Mouse (Mus musculus) liver, embryonic 12.5 days (tissue): ENCODE measurements around the gene Tjp1. TPM values are rescaled to one million over a fixed set of nuclear protein-coding genes. Genes with fewer than 3 reads are reported as not detected.

Experiments used
- ATAC-seq: fragments of 200-750 bp; cut with Nextera tagmentation; 2 replicates; pipeline ENCODE4 v1.8.0; 2017; ENCODE audit warnings: moderate number of reproducible peaks, mild to moderate bottlenecking, moderate library complexity
- H3K27ac ChIP-seq: fragments of 300-500 bp; sonication (generic); 2 replicates; pipeline ENCODE4 v1.5.1; 2016; ENCODE audit warnings: mild to moderate bottlenecking
- H3K27me3 ChIP-seq: fragments of 300-500 bp; sonication (generic); replicated peaks from 2 replicates; pipeline ENCODE4 v1.6.1; 2016; ENCODE audit warnings: mild to moderate bottlenecking, moderate library complexity
- H3K36me3 ChIP-seq: fragments of 300-500 bp; sonication (generic); 2 replicates; pipeline ENCODE4 v1.6.1; 2016; ENCODE audit warnings: mild to moderate bottlenecking, moderate library complexity
- H3K4me1 ChIP-seq: fragments of 300-500 bp; sonication (generic); 2 replicates; pipeline ENCODE4 v1.6.1; 2016
- H3K4me2 ChIP-seq: fragments of 300-500 bp; sonication (generic); 2 replicates; pipeline ENCODE4 v1.6.1; 2016; ENCODE audit warnings: mild to moderate bottlenecking, moderate library complexity
- H3K4me3 ChIP-seq: fragments of 300-500 bp; sonication (generic); 2 replicates; pipeline ENCODE4 v1.5.1; 2016; ENCODE audit warnings: mild to moderate bottlenecking, moderate library complexity
- H3K9ac ChIP-seq: fragments of 300-500 bp; sonication (generic); 2 replicates; pipeline ENCODE4 v1.6.1; 2016; ENCODE audit warnings: mild to moderate bottlenecking, moderate library complexity
- H3K9me3 ChIP-seq: fragments of 300-500 bp; sonication (generic); replicated peaks from 2 replicates; pipeline ENCODE4 v1.6.1; 2016; ENCODE audit warnings: mild to moderate bottlenecking, moderate library complexity
- WGBS: fragments of 180-500 bp; shearing (Covaris S2); methylation state at CpG from one replicate; pipeline ENCODE4 v1.1.7; 2016; ENCODE audit not compliant: insufficient replicate concordance; 5-methylcytosine and 5-hydroxymethylcytosine counted together
- polyA plus RNA-seq: library from polyadenylated mRNA; unstranded; fragments of >200 nt; fragmentation: Nextera tagmentation; extraction: Ambion mirVana; gene quantifications from 2 replicates; pipeline ENCODE4 v1.2.1, GENCODE M21; 2016

Tjp1 gene
- polyA plus RNA-seq, 1 experiment from 2014 or later, result 7.0 TPM

DNA sequence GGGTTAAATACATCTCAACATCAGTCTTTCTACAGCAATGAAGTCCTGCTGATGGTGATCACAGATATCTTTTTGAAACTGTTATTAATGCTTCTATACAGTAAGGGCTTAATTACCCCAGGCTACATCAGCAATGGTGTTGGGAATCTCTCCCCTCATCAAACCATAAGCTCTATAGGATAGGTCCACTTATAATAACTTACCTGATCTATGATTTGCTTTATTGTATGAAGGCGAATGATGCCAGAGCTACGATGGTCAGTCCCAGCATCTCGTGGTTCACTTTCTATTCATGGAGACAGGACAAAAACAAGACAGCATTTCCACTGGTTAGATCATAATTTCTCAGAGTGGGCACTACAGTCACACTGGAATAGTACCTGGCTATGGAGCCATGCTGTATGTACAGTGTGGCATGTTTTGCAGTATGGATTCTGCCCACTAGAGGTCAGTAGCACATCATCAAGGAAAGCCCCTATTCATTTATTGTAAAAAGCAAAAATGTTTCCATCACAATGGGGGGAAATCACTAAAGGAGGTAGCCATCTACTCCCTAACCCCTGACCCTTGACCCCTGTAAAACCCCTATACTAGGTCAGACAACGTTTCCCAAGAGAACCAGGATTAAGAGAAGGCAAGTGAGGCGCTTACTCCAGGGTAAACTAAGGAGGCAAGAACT lies 208.4 kb downstream of the Tjp1 start:
- Histone ChIP-seq H3K9ac (no peak overlapping the region), H3K4me2 (no peak overlapping the region)
- 58% methylated on average over 5 of the region's 5 CpGs for WGBS

DNA sequence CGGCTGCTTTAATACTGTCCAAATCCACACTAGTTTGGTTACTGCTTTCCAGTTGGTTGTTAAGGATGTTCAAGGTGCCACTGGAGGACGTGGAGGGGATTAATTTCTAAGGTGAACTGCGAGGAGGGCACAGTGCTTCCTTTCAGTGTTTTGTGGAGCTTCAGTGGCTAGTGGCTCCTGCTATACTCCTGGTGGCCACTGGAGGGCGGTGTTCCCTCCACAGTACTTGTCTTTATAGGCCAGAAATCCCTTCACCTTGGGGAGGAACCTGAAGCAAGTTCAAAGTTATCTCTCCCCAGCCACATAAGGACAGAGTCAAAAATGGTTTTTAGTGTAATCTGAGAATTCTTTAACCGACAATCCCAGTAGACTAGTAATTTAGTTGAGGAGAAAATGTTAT lies 210.2 kb downstream of the Tjp1 start:
- Histone ChIP-seq H3K4me3 (no peak overlapping the region), H3K9me3 (no peaks in the 10 kb centered on the region), H3K36me3 (peaks cover 29% of the 10 kb centered on the region), H3K27ac (no peak overlapping the region), H3K4me1 (no peaks in the 10 kb centered on the region), H3K27me3 (no peaks in the 10 kb centered on the region), H3K9ac (no peak overlapping the region), H3K4me2 (no peak overlapping the region)
- 34% methylated on average over 5 of the region's 5 CpGs for WGBS
- ATAC-seq, result no peak

More for the DNA sequence above, 208.4 kb downstream of the Tjp1 start:
- Histone ChIP-seq H3K4me3 (no peak overlapping the region), H3K27me3 (no peaks in the 10 kb centered on the region), H3K36me3 (0 out of 2 replicates have a peak, but pooled peaks cover 18% of the 10 kb centered on the region), H3K27ac (no peak overlapping the region), H3K9me3 (no peaks in the 10 kb centered on the region), H3K4me1 (no peaks in the 10 kb centered on the region)
- ATAC-seq, result no peak

- Histone ChIP-seq H3K27me3 (no peaks in the 10 kb centered on the region), H3K4me1 (no peaks in the 10 kb centered on the region), H3K9me3 (no peaks in the 10 kb centered on the region), H3K4me2 (no peak overlapping the region), H3K36me3 (peaks cover 39% of the 10 kb centered on the region), H3K27ac (no peak overlapping the region), H3K9ac (no peak overlapping the region), H3K4me3 (no peak overlapping the region)
- no peak for ATAC-seq
- WGBS, result 60% methylated on average over 2 of the region's 2 CpGs
Observed at GRCm38 (mm10) chr7:65315182-65315581, 212.4 kb downstream of the Tjp1 start.

- 69% methylated on average over 6 of the region's 6 CpGs for WGBS
- no peak for ATAC-seq
- Histone ChIP-seq H3K9me3 (no peaks in the 10 kb centered on the region), H3K27ac (no peak overlapping the region), H3K36me3 (peaks cover 22% of the 10 kb centered on the region; the same call in 1 of the 2 replicates), H3K9ac (no peak overlapping the region), H3K4me1 (no peaks in the 10 kb centered on the region), H3K4me2 (no peak overlapping the region), H3K27me3 (no peaks in the 10 kb centered on the region), H3K4me3 (no peak overlapping the region)
Observed at GRCm38 (mm10) chr7:65296675-65297589, 230.6 kb downstream of the Tjp1 start.

- no peaks in the 10 kb centered on the region for H3K4me1 ChIP-seq
- H3K4me3 ChIP-seq, result no peak overlapping the region
- H3K4me2 ChIP-seq, result no peak overlapping the region
- H3K9ac ChIP-seq, result no peak overlapping the region
- H3K27ac ChIP-seq, result no peak overlapping the region
- no peaks in the 10 kb centered on the region for H3K36me3 ChIP-seq
- no peaks in the 10 kb centered on the region for H3K27me3 ChIP-seq
- 64% methylated on average over 16 of the region's 16 CpGs for WGBS
- H3K9me3 ChIP-seq, result no peaks in the 10 kb centered on the region; the same call in 1 of the 2 replicates
- no peak for ATAC-seq
Observed at GRCm38 (mm10) chr7:65282886-65283285, 244.7 kb downstream of the Tjp1 start.

DNA sequence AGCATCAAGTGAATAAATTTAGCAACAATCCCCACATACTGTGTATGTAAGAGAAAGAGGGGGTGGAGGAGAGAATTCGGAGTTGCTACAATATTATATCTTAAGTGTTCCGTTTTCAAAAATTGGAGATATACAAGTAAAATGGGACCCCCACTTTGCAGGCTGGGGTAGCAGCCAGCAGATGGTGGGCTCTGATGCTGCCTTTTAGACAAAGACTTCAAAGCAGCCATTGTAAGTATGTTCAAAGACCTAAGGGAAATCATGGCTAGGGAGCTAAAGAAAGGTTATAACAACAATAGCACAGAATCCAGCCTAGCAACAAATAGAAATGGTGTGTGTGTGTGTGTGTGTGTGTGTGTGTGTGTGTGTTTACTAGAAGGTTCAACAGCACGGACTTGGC lies 245.6 kb downstream of the Tjp1 start:
- Histone ChIP-seq H3K9me3 (peaks cover 3% of the 10 kb centered on the region; the same call in 1 of the 2 replicates), H3K9ac (no peak overlapping the region), H3K36me3 (no peaks in the 10 kb centered on the region), H3K4me1 (no peaks in the 10 kb centered on the region), H3K4me3 (no peak overlapping the region), H3K27me3 (no peaks in the 10 kb centered on the region), H3K4me2 (no peak overlapping the region), H3K27ac (no peak overlapping the region)
- 67% methylated on average over 3 of the region's 3 CpGs for WGBS
- no peak for ATAC-seq

DNA sequence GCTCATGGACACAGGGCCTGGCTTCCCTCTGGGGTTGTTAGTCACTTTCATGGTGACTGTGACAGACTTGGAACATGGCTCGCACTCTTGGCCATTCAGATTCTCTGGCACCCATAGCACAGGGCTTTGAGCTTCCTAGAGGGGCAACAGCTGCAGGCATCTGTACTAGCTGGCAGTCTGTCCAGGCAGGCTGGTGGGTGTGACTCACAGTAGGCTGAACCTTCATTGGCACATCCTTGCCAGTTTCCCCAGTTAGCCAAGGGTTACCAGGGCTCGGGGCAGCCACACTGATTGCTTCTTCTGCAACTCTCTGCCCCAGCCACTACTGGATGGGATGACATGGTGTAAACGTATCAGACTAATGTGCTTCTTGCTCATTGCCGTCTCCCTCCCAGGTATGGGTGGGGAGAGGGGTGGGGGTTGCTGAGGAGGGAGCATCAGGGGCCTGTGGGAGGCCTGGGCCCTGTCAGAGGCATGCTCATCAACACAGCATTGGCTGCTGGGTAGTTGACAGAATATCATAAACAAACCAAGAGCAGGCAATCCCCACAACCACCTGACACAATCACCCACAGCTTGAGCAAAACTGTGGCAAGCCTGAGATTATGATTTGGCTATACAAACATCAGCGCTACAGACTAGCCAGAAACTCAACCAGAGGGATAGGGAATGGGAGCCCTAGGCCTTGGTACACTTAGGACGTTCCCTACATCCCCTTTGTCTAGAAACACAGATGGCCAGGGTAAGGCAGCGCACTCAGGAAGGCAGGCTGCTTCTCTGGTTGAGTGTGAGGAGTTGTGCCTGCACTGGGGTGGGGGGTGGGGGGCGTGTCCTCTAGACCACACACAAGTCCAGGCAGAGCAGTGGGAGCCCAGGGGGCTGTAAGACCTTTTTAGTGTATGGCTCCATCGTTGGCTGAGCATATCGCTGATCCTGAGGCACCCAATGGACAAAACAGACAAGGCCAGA lies 246.4 kb downstream of the Tjp1 start:
- Histone ChIP-seq H3K27me3 (no peaks in the 10 kb centered on the region), H3K27ac (no peak overlapping the region), H3K4me1 (no peaks in the 10 kb centered on the region), H3K4me3 (no peak overlapping the region), H3K36me3 (no peaks in the 10 kb centered on the region), H3K9ac (no peak overlapping the region), H3K4me2 (no peak overlapping the region), H3K9me3 (peaks cover 3% of the 10 kb centered on the region; the same call in 1 of the 2 replicates)
- ATAC-seq, result no peak
- 57% methylated on average over 10 of the region's 10 CpGs for WGBS

GRCm38 (mm10) chr7:65279277-65279676 lies 248.3 kb downstream of the Tjp1 start:
- Histone ChIP-seq H3K4me2 (no peak overlapping the region), H3K27ac (no peak overlapping the region), H3K27me3 (no peaks in the 10 kb centered on the region), H3K9ac (no peak overlapping the region), H3K9me3 (peaks cover 3% of the 10 kb centered on the region; the same call in 1 of the 2 replicates), H3K4me1 (no peaks in the 10 kb centered on the region), H3K4me3 (no peak overlapping the region), H3K36me3 (no peaks in the 10 kb centered on the region)
- no peak for ATAC-seq
- WGBS, result 68% methylated on average over 13 of the region's 13 CpGs

DNA sequence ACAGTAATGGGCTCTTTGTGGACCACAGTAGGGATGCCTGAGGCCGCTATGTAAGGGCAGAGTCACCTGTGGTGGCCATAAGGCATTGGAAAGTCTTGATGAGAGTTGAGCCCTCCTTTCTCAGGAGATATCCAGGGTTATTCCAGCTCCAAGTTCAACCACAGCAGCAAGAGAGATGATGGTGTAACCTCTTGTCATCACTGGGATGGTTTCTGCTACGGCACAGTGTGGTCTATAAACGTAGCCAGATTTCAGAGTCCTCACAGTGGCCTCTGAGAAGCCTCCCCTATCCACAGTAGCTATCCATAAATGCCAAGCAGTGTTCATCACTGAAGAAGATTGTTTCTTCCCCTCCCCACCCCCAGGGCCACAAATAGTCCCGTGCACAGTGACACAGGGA lies 251.8 kb downstream of the Tjp1 start:
- Histone ChIP-seq H3K4me3 (no peak overlapping the region), H3K27me3 (no peaks in the 10 kb centered on the region), H3K4me1 (no peaks in the 10 kb centered on the region), H3K36me3 (no peaks in the 10 kb centered on the region), H3K27ac (no peak overlapping the region), H3K9ac (no peak overlapping the region), H3K4me2 (no peak overlapping the region), H3K9me3 (peaks cover 3% of the 10 kb centered on the region; the same call in 1 of the 2 replicates)
- no peak for ATAC-seq
- 61% methylated on average over 4 of the region's 4 CpGs for whole genome bisulfite sequencing

- ATAC-seq, result no peak
- no peak overlapping the region for H3K4me3 ChIP-seq
- no peak overlapping the region for H3K27ac ChIP-seq
- peaks cover 3% of the 10 kb centered on the region; the same call in 1 of the 2 replicates for H3K9me3 ChIP-seq
- H3K36me3 ChIP-seq, result no peaks in the 10 kb centered on the region
- H3K4me2 ChIP-seq, result no peak overlapping the region
- WGBS, result 76% methylated on average over 5 of the region's 5 CpGs
- no peak overlapping the region for H3K9ac ChIP-seq
- no peaks in the 10 kb centered on the region for H3K27me3 ChIP-seq
- H3K4me1 ChIP-seq, result no peaks in the 10 kb centered on the region
Observed at GRCm38 (mm10) chr7:65274216-65274615, 253.4 kb downstream of the Tjp1 start.

DNA sequence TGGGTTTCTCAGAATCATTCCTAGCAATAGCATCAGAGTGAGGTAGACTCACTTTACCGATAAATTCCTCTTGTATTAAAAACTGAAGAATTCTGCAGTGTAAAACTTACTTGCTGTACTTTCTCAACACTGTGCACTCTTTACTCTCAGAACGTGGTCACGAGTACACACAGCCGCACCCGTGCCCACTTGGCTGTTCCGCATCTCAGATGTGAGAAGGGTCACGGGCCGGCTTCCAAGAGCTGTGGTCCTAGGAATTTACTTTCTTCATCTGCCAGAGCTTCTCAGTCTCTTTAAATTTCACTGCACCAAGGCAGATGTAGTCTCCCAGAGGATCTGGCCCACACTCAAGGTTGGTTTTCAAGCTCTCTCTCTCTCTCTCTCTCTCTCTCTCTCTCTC lies 277.9 kb downstream of the Tjp1 start:
- H3K36me3 ChIP-seq, result no peaks in the 10 kb centered on the region
- H3K4me3 ChIP-seq, result no peak overlapping the region
- WGBS, result 86% methylated on average over 8 of the region's 8 CpGs
- no peaks in the 10 kb centered on the region for H3K27me3 ChIP-seq
- H3K9me3 ChIP-seq, result no peaks in the 10 kb centered on the region
- no peak overlapping the region for H3K9ac ChIP-seq
- no peaks in the 10 kb centered on the region for H3K4me1 ChIP-seq
- no peak for ATAC-seq
- no peak overlapping the region for H3K27ac ChIP-seq
- H3K4me2 ChIP-seq, result no peak overlapping the region
